Mouse (Mus musculus) ES-Bruce4 (cell line): ENCODE measurements around the gene Pdzd2.

Experiments used
- CTCF ChIP-seq: IDR thresholded peaks from one replicate; pipeline ENCODE4 v1.8.1; 2011; ENCODE audit warnings: low read depth, low read length
- POLR2A ChIP-seq: IDR thresholded peaks from one replicate; pipeline ENCODE4 v1.8.1; 2011; ENCODE audit warnings: low read length; ENCODE audit not compliant: insufficient read depth

DNA sequence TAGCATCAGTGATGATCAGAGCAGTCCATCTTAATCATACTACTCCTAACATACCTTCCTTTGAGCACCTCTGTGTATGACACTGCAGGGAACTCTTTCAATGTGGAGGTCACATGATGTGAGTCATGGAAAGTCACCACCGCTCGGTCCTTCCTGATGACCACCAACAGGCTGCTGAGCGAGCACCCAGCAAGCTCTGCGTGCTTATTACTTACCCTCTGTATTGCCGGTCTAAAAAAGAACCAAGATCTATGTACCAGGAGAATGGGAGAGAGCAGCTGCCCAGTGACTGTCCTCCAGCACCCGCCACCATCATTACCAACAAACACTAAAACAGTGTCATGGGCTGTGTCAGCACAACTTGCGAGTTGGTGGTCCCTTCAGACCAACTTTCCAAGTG is 84.4 kb downstream of the Pdzd2 start:
- TF ChIP-seq CTCF (no peak), POLR2A (no peak)
